Comparison of ENCODE assay signal across 16 mouse cellular contexts in genomic region chr2:133667055-133667395, GRCm38 (mm10).
"Had no signal": no experiment of that assay in that cellular context is flagged by ENCODE, and none has a peak within 500 bp of the region (broad histone marks: within the 10 kb centered on the region; RNA-seq: fewer than 3 reads in every experiment).

No protein-coding gene starts in this region.

- DNase-seq: kidney, adult 2 months; kidney, postnatal 10 days; kidney, postnatal 36 days; left cerebral cortex, postnatal 4 days; liver, embryonic 13.5 days; lung, adult 2 months; retina, postnatal 1 day; right cerebral cortex, postnatal 25 days; spleen, adult 18-20 months; thymus, postnatal 25 days had no signal

- H3K4me1 ChIP-seq: liver, embryonic 13.5 days; midbrain, embryonic 12.5 days; midbrain, embryonic 15.5 days; neural tube, embryonic 12.5 days; stomach, embryonic 15.5 days had no signal

- H3K27ac ChIP-seq: liver, embryonic 13.5 days; macrophage; midbrain, embryonic 12.5 days; midbrain, embryonic 15.5 days; neural tube, embryonic 12.5 days; neural tube, embryonic 15.5 days; stomach, embryonic 15.5 days had no signal

- ATAC-seq: midbrain, embryonic 15.5 days had no signal

- H3K9me3 ChIP-seq: liver, embryonic 13.5 days; midbrain, embryonic 12.5 days; midbrain, embryonic 15.5 days; neural tube, embryonic 12.5 days; neural tube, embryonic 15.5 days; stomach, embryonic 15.5 days had no signal

- H3K4me3 ChIP-seq: liver, embryonic 13.5 days; midbrain, embryonic 12.5 days; midbrain, embryonic 15.5 days; neural tube, embryonic 12.5 days; neural tube, embryonic 15.5 days; stomach, embryonic 15.5 days had no signal

- H3K27me3 ChIP-seq: liver, embryonic 13.5 days; midbrain, embryonic 12.5 days; midbrain, embryonic 15.5 days; neural tube, embryonic 12.5 days; neural tube, embryonic 15.5 days; stomach, embryonic 15.5 days had no signal

- H3K4me2 ChIP-seq: liver, embryonic 13.5 days; midbrain, embryonic 12.5 days; midbrain, embryonic 15.5 days; neural tube, embryonic 12.5 days; neural tube, embryonic 15.5 days; stomach, embryonic 15.5 days had no signal

- H3K36me3 ChIP-seq: liver, embryonic 13.5 days; midbrain, embryonic 12.5 days; midbrain, embryonic 15.5 days; neural tube, embryonic 12.5 days; neural tube, embryonic 15.5 days; stomach, embryonic 15.5 days had no signal

- H3K9ac ChIP-seq: liver, embryonic 13.5 days; midbrain, embryonic 12.5 days; midbrain, embryonic 15.5 days; neural tube, embryonic 12.5 days; neural tube, embryonic 15.5 days; stomach, embryonic 15.5 days had no signal
